Comparison of ENCODE assay signal across 13 mouse cellular contexts in the genomic region with DNA sequence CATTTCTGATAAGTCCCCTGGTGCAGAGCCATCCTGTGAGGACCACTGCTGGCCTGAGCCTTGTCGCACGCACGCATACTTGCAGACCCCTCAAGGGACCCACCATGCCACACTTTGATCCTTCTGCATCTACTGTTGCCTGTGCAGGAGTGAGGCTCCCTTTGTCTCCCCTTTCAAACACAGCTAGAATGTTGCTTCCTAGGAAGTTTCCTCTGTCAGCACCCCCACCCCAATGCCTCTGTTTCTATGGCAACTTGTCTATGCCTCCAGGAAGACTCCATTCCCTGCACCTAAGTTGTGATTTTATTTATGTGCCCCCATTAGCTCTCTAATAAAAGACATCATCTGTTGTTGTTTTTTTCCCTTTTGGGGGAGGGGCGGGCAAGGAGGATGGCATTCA.
A peak's percentile ranks its signal among the peaks of the same experiment; 100 is the strongest.
DNase-seq lines count a peak whose midpoint lies in the region; ATAC-seq lines count a peak whose summit lies in the region.
"Had no signal": no experiment of that assay in that cellular context is flagged by ENCODE, and none has a peak within 500 bp of the region (broad histone marks: within the 10 kb centered on the region; RNA-seq: fewer than 3 reads in every experiment).

No protein-coding gene starts in this region.

- ATAC-seq in embryonic facial prominence, embryonic 11.5 days (replicated peaks; ENCODE audit: insufficient number of reproducible peaks, low FRiP score, low TSS enrichment, low read depth), result peak; percentile 35; the same call in 1 of the 2 replicates
- no peak; the same call in 1 of the 2 replicates for ATAC-seq in hindbrain, embryonic 13.5 days (ENCODE audit: low FRiP score)
- peak; percentile 22 for ATAC-seq in midbrain, embryonic 13.5 days

- no peak overlapping the region for H3K4me2 ChIP-seq in embryonic facial prominence, embryonic 11.5 days (ENCODE audit: low read depth, low read length)
- H3K4me2 ChIP-seq in hindbrain, embryonic 13.5 days, result peak overlapping the region; percentile 21; the same call in 1 of the 2 replicates
- H3K4me2 ChIP-seq in midbrain, embryonic 13.5 days (replicated peaks), result peak overlapping the region; percentile 5; the same call in 1 of the 2 replicates
- H3K4me2 ChIP-seq: heart, embryonic 11.5 days; liver, embryonic 13.5 days had no signal

- H3K27me3 ChIP-seq in embryonic facial prominence, embryonic 11.5 days (ENCODE audit: control insufficient read depth, insufficient read depth, low read length), result no peaks in the 10 kb centered on the region
- H3K27me3 ChIP-seq in hindbrain, embryonic 13.5 days, result no peaks in the 10 kb centered on the region
- no peaks in the 10 kb centered on the region for H3K27me3 ChIP-seq in midbrain, embryonic 13.5 days
- H3K27me3 ChIP-seq: CH12.LX; liver, embryonic 13.5 days; megakaryocyte, embryonic 14.5 days; stomach, embryonic 15.5 days had no signal

- H3K9me3 ChIP-seq in embryonic facial prominence, embryonic 11.5 days (replicated peaks; ENCODE audit: control insufficient read depth, low read length), result no peaks in the 10 kb centered on the region
- no peaks in the 10 kb centered on the region for H3K9me3 ChIP-seq in hindbrain, embryonic 13.5 days
- no peaks in the 10 kb centered on the region for H3K9me3 ChIP-seq in midbrain, embryonic 13.5 days
- H3K9me3 ChIP-seq: liver, embryonic 13.5 days; megakaryocyte, embryonic 14.5 days; stomach, embryonic 15.5 days had no signal

- peaks cover 13% of the 10 kb centered on the region for H3K4me1 ChIP-seq in embryonic facial prominence, embryonic 11.5 days (ENCODE audit: control insufficient read depth, insufficient read depth, low read length)
- H3K4me1 ChIP-seq in hindbrain, embryonic 13.5 days (replicated peaks), result peaks cover 98% of the 10 kb centered on the region
- peaks cover 98% of the 10 kb centered on the region for H3K4me1 ChIP-seq in midbrain, embryonic 13.5 days (replicated peaks)
- H3K4me1 ChIP-seq: liver, embryonic 13.5 days; megakaryocyte, embryonic 14.5 days had no signal

- peak; percentile 29 for DNase-seq in R1 (ENCODE audit: low read depth, low spot score)
- no peak for DNase-seq in embryonic facial prominence, embryonic 11.5 days (ENCODE audit: low spot score)
- DNase-seq in thymus, postnatal 14 days, result no peak
- no peak for DNase-seq in retina, postnatal 1 day
- DNase-seq in gastrocnemius, adult 8-10 months (ENCODE audit: low spot score in 2 of 2), result no peak
- DNase-seq: kidney, adult 11 months; liver, embryonic 13.5 days had no signal

- 61% methylated on average over 4 of the region's 4 CpGs for WGBS in embryonic facial prominence, embryonic 11.5 days
- WGBS in hindbrain, embryonic 13.5 days, result 32% methylated on average over 4 of the region's 4 CpGs
- 38% methylated on average over 4 of the region's 4 CpGs for WGBS in midbrain, embryonic 13.5 days

- H3K9ac ChIP-seq in embryonic facial prominence, embryonic 11.5 days (replicated peaks; ENCODE audit: low read length), result no peak overlapping the region
- H3K9ac ChIP-seq in hindbrain, embryonic 13.5 days, result 0 out of 2 replicates have a peak overlapping the region, but pooled peaks have one; percentile 39
- H3K9ac ChIP-seq in midbrain, embryonic 13.5 days (replicated peaks), result peak overlapping the region; percentile 40
- H3K9ac ChIP-seq: liver, embryonic 13.5 days; stomach, embryonic 15.5 days had no signal

- H3K4me3 ChIP-seq in embryonic facial prominence, embryonic 11.5 days (ENCODE audit: low read depth, low read length), result no peak overlapping the region
- H3K4me3 ChIP-seq in hindbrain, embryonic 13.5 days, result no peak overlapping the region
- H3K4me3 ChIP-seq in midbrain, embryonic 13.5 days (replicated peaks), result no peak overlapping the region
- H3K4me3 ChIP-seq: liver, embryonic 13.5 days; megakaryocyte, embryonic 14.5 days; stomach, embryonic 15.5 days had no signal

- H3K27ac ChIP-seq in embryonic facial prominence, embryonic 11.5 days (replicated peaks; ENCODE audit: low read depth, low read length), result no peak overlapping the region
- peak overlapping the region; percentile 82 for H3K27ac ChIP-seq in hindbrain, embryonic 13.5 days
- H3K27ac ChIP-seq in midbrain, embryonic 13.5 days, result peak overlapping the region; percentile 40
- H3K27ac ChIP-seq: liver, embryonic 13.5 days had no signal

- H3K36me3 ChIP-seq in embryonic facial prominence, embryonic 11.5 days (replicated peaks; ENCODE audit: control insufficient read depth, insufficient read depth, low read depth, low read length), result no peaks in the 10 kb centered on the region
- H3K36me3 ChIP-seq in hindbrain, embryonic 13.5 days, result no peaks in the 10 kb centered on the region
- H3K36me3 ChIP-seq in midbrain, embryonic 13.5 days, result no peaks in the 10 kb centered on the region
- H3K36me3 ChIP-seq: liver, embryonic 13.5 days; stomach, embryonic 15.5 days had no signal
